9 mouse cellular contexts compared by ENCODE assay signal in the genomic region with DNA sequence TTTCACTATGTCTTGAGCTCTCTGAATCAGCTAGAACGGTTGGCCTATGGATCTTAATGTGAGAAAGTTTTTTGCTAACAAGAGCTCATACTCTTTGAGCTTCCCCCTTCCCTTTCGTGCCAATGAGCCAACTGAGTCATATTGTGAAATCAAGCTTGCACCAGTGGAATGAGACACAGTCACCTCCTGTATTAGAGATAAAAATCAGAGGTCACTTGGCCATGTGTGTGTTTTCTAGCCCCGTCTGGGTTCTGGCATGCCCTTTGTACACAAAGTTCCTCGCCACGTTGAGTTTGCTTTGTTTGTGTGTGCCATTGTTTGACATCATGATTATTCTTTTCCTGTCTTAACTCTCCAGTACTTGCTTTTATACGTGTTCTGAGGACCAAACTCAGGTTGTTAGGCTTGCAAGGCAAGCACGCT.
DNase-seq lines count a peak whose midpoint lies in the region; ATAC-seq and TF ChIP-seq lines count a peak whose summit lies in the region.
"Had no signal": no experiment of that assay in that cellular context is flagged by ENCODE, and none has a peak within 500 bp of the region (broad histone marks: within the 10 kb centered on the region; RNA-seq: fewer than 3 reads in every experiment).

No protein-coding gene starts in this region.

- no peak overlapping the region for H3K4me2 ChIP-seq in liver, embryonic 11.5 days
- no peak overlapping the region for H3K4me2 ChIP-seq in liver, embryonic 13.5 days
- H3K4me2 ChIP-seq in forebrain, embryonic 11.5 days (ENCODE audit: low read depth, low read length, severe bottlenecking), result no peak overlapping the region
- H3K4me2 ChIP-seq: forebrain, embryonic 13.5 days had no signal

- H3K27ac ChIP-seq in liver, adult 2 months (replicated peaks; ENCODE audit: insufficient read depth, low read depth, low read length), result peak overlapping the region; percentile 75
- no peak overlapping the region for H3K27ac ChIP-seq in liver, embryonic 11.5 days (ENCODE audit: low read depth, low read length)
- peak overlapping the region; percentile 19; the same call in 1 of the 2 replicates for H3K27ac ChIP-seq in liver, embryonic 13.5 days
- no peak overlapping the region for H3K27ac ChIP-seq in forebrain, embryonic 11.5 days (ENCODE audit: low read depth, low read length)
- H3K27ac ChIP-seq: forebrain, embryonic 13.5 days had no signal

- H3K4me3 ChIP-seq in liver, adult 2 months (ENCODE audit: insufficient read depth, low read depth, low read length), result no peak overlapping the region
- no peak overlapping the region for H3K4me3 ChIP-seq in liver, embryonic 11.5 days (ENCODE audit: low read depth, low read length)
- H3K4me3 ChIP-seq in liver, embryonic 13.5 days (replicated peaks), result no peak overlapping the region
- no peak overlapping the region for H3K4me3 ChIP-seq in forebrain, embryonic 11.5 days (ENCODE audit: low read depth, low read length)
- H3K4me3 ChIP-seq: forebrain, embryonic 13.5 days had no signal

- ATAC-seq in liver, embryonic 11.5 days (replicated peaks; ENCODE audit: low FRiP score), result no peak
- peak; percentile 46; the same call in 1 of the 2 replicates for ATAC-seq in liver, embryonic 13.5 days (ENCODE audit: low read depth)
- ATAC-seq in forebrain, embryonic 11.5 days (replicated peaks; ENCODE audit: low FRiP score), result no peak
- ATAC-seq: forebrain, embryonic 13.5 days had no signal

- peak overlapping the region; percentile 37 for H3K9ac ChIP-seq in liver, adult 2 months (ENCODE audit: low read depth, low read length)
- no peak overlapping the region for H3K9ac ChIP-seq in liver, embryonic 11.5 days (ENCODE audit: low read depth, low read length)
- no peak overlapping the region for H3K9ac ChIP-seq in liver, embryonic 13.5 days
- no peak overlapping the region for H3K9ac ChIP-seq in forebrain, embryonic 11.5 days (ENCODE audit: low read length)
- H3K9ac ChIP-seq: forebrain, embryonic 13.5 days had no signal

- no peak for TF ChIP-seq POLR2A in liver, adult 2 months (IDR thresholded peaks at IDR 0.05; ENCODE audit: extremely low read depth, insufficient read depth, low read length)

- no peaks in the 10 kb centered on the region for H3K27me3 ChIP-seq in liver, adult 2 months (ENCODE audit: control insufficient read depth, insufficient read depth, low read length)
- no peaks in the 10 kb centered on the region for H3K27me3 ChIP-seq in liver, embryonic 11.5 days (replicated peaks; ENCODE audit: control insufficient read depth, insufficient read depth, low read length)
- no peaks in the 10 kb centered on the region for H3K27me3 ChIP-seq in liver, embryonic 13.5 days
- no peaks in the 10 kb centered on the region for H3K27me3 ChIP-seq in forebrain, embryonic 11.5 days (ENCODE audit: control insufficient read depth, insufficient read depth, low read length)
- H3K27me3 ChIP-seq: forebrain, embryonic 13.5 days had no signal

- DNase-seq in adrenal gland, adult (ENCODE audit: inconsistent age in 2 of 2, low spot score in 1 of 2), result peak; percentile 42 to 89
- DNase-seq in adrenal gland, postnatal 25 days, result no peak
- peak; percentile 99 for DNase-seq in liver, adult 2 months (ENCODE audit: extremely low read depth, low read depth, low spot score)
- DNase-seq in liver, embryonic 11.5 days (ENCODE audit: low spot score), result no peak
- no peak for DNase-seq in liver, embryonic 13.5 days
- DNase-seq in skeletal muscle tissue, adult 2 months (ENCODE audit: low read depth, low spot score), result peak; percentile 20
- no peak for DNase-seq in layer of hippocampus, postnatal 10 days (ENCODE audit: low spot score in 2 of 2)
- DNase-seq in forebrain, embryonic 11.5 days (ENCODE audit: low spot score), result no peak

- H3K4me1 ChIP-seq in liver, adult 2 months (ENCODE audit: control insufficient read depth, insufficient read depth, low read length), result peaks cover 28% of the 10 kb centered on the region
- H3K4me1 ChIP-seq in liver, embryonic 11.5 days (replicated peaks; ENCODE audit: control insufficient read depth, insufficient read depth, low read length), result peaks cover 12% of the 10 kb centered on the region
- peaks cover 32% of the 10 kb centered on the region for H3K4me1 ChIP-seq in liver, embryonic 13.5 days (replicated peaks)
- peaks cover 5% of the 10 kb centered on the region; the same call in 1 of the 2 replicates for H3K4me1 ChIP-seq in forebrain, embryonic 11.5 days (replicated peaks; ENCODE audit: control insufficient read depth, insufficient read depth, low read length)

- H3K36me3 ChIP-seq in liver, adult 2 months (ENCODE audit: control insufficient read depth, insufficient read depth, low read length), result no peaks in the 10 kb centered on the region
- H3K36me3 ChIP-seq in liver, embryonic 11.5 days (ENCODE audit: control insufficient read depth, insufficient read depth, low read length), result no peaks in the 10 kb centered on the region
- H3K36me3 ChIP-seq in liver, embryonic 13.5 days, result no peaks in the 10 kb centered on the region
- H3K36me3 ChIP-seq in forebrain, embryonic 11.5 days (ENCODE audit: control insufficient read depth, insufficient read depth, low read length), result no peaks in the 10 kb centered on the region

- WGBS in liver, adult 2 months, result 18% methylated on average over 7 of the region's 7 CpGs
- 40% methylated on average over 7 of the region's 7 CpGs for WGBS in liver, embryonic 11.5 days
- 36% methylated on average over 7 of the region's 7 CpGs for WGBS in liver, embryonic 13.5 days (ENCODE audit: insufficient replicate concordance)
- WGBS in forebrain, embryonic 11.5 days, result 50% methylated on average over 7 of the region's 7 CpGs

- H3K79me2 ChIP-seq in liver, adult 2 months (ENCODE audit: control insufficient read depth, insufficient read depth, low read length), result no peaks in the 10 kb centered on the region

- no peak for TF ChIP-seq CTCF in liver, adult 2 months (IDR thresholded peaks at IDR 0.05; ENCODE audit: low read depth, low read length)

- H3K9me3 ChIP-seq in liver, embryonic 11.5 days (ENCODE audit: control insufficient read depth, low read length), result no peaks in the 10 kb centered on the region
- no peaks in the 10 kb centered on the region for H3K9me3 ChIP-seq in liver, embryonic 13.5 days (replicated peaks)
- no peaks in the 10 kb centered on the region for H3K9me3 ChIP-seq in forebrain, embryonic 11.5 days (ENCODE audit: control insufficient read depth, low read length)
- H3K9me3 ChIP-seq: forebrain, embryonic 13.5 days had no signal

Comparison
In these comparisons a context has a peak if more than half of its experiments do, and no peak if none do; other contexts are left out.
1. DNase-seq: peak in adrenal gland, adult (2 of 2), liver, adult 2 months (single experiment) and skeletal muscle tissue, adult 2 months (single experiment); none in adrenal gland, postnatal 25 days (single experiment), liver, embryonic 11.5 days (single experiment), liver, embryonic 13.5 days (single experiment), layer of hippocampus, postnatal 10 days (0 of 2) and forebrain, embryonic 11.5 days (single experiment).
2. H3K27ac ChIP-seq: peak in liver, adult 2 months (single experiment) and liver, embryonic 13.5 days (single experiment); none in liver, embryonic 11.5 days (single experiment) and forebrain, embryonic 11.5 days (single experiment).